Mouse (Mus musculus) T-helper 1 cell (primary cell): ENCODE results near the gene H2-Q10.
"Not testable (repeated sequence)": the region's sequence is repeated elsewhere in the genome, so short reads cannot be mapped to it uniquely, and the experiment has no call there.

Source experiments
- in situ Hi-C: fragments of 300-600 bp; cut with MboI, MseI; formaldehyde crosslinking; loops from one replicate; pipeline ENCODE4 v1.15.1; 2025; ENCODE audit warnings: high pct_unique_total_duplicates

H2-Q10 gene

DNA sequence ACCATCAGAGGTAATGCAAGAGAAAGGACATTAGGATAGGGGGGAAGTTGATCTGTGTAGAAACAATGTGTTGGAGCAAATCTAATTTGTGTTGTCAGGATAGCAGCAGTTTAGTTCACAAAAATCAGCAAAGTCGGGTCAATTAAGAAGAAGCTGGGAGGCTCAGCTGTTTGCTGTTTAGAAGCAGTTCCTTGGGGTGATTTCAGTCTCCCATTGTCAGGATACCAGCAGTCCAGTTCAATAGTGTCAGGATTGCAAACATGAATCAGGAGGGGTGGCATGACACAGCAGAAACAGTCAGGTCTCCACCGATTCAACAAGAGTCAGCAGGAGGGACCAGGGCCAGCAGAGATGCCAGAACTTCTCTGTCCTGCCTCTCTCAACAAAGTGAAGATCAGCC, 25.4 kb upstream of the H2-Q10 start:
- in situ Hi-C loops = loop anchor here (5.0 kb wide), 1 partner anchor 47 kb away; no protein-coding TSS in a partner anchor

- in situ Hi-C loops = loop anchor here (5.0 to 10.0 kb wide), 2 partner anchors 36 to 153 kb away; partner anchors contain the start of gene H2-Q6
These were observed 11.6 kb upstream of the H2-Q10 start for GRCm38 (mm10) chr17:35458247-35458646.

- in situ Hi-C loops = not testable (repeated sequence)
These were observed 9.2 kb upstream of the H2-Q10 start for GRCm38 (mm10) chr17:35460513-35461341.

DNA sequence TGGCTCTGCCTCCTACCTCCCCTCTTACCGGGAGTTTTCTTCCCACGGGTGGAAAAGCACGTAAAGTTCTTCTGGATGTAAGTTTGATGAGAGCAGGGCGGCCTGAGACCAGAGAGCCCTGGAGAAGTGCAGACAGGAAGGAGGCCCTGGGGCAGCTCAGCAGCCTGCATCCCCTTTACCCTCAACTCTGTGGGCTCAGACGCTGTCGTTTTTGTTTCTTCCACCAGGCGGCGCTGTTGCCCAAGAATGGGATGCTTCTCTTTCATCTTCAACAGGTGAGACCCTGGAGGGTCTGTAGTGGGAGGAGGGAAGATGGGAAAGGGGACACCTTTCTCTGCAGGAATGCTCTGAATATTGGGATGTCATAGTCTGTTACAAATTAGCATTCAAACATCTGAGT, 4.2 kb upstream of the H2-Q10 start:
- in situ Hi-C loops = not testable (repeated sequence)

GRCm38 (mm10) chr17:35468936-35469335, 953 bp upstream of the H2-Q10 start:
- in situ Hi-C loops = not testable (repeated sequence)

DNA sequence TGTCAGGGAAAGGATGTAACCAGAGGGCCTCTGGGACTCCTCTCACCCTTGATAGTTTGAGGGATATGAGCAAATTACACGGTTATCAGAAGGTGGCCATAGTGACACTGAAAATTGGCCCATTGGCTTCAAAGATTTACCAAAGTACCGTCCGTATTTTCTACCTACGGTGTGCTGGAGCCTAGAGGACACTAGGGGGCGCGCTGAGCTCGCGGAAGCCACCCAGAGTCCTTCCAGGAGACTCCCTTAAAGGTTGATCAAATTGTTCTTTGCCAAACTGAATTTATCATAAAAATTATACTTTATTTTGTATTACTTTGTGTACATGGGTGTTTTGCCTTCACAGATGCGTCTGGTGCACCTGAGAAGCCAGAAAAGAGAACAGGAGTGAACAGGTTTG, 14.2 kb downstream of the H2-Q10 start:
- in situ Hi-C loops = no loop called here

DNA sequence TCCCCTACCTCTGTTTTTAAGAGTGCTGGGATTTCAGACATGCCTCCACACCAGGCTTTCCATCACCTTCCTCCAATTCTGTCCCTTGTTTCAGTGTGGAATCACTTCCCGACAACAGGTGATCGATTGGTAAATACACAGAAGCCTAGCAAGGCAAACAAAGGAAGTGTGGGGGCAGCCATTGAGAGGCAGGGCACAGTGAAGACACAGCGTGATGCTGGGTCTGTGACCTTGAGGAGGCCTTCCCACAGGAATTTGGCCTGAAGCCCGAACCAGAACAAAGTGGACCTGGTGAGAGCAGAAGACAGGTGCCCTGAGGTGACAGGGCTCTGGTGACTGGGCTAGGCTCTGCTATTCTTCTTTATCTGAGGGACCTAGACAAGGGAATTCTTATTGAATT, 15.8 kb downstream of the H2-Q10 start:
- in situ Hi-C loops = no loop called here

DNA sequence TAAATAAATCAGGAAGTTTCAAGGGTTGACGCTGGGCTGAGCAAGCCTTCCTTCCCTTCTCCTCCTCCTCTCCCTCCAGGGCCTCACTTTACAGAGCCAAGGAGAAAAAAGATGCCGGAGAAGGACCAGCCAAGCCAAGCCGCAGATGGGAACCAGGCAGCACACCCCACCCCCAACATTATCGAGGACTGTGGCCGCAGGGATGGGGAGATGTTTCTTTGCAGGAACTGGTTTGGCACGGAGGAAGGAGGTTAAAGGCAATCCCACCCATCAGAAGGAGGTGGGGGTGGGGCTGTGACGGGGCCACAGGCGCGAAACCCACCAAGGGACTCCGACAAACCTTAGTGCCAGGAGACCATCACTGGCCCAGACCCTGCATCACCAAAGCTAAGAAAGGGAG, 16.8 kb downstream of the H2-Q10 start:
- in situ Hi-C loops = no loop called here

DNA sequence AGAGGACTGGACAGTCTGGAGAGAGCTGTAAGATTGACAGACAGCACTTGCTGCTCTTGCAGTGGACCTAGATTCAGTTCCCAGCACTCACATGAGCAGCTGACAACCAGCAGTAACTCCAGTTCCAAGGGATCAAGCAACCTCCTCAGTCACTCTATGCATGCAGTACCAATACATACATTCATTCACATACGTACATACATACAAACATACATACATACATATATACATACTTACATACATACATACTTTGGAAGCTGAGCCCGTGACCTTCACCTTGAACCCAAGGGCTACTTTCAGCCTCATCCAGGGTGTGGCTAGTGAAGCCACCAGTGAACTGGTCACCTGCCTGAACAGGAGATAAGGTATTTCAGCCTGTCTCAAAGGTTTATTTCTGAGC, 18.2 kb downstream of the H2-Q10 start:
- in situ Hi-C loops = no loop called here

DNA sequence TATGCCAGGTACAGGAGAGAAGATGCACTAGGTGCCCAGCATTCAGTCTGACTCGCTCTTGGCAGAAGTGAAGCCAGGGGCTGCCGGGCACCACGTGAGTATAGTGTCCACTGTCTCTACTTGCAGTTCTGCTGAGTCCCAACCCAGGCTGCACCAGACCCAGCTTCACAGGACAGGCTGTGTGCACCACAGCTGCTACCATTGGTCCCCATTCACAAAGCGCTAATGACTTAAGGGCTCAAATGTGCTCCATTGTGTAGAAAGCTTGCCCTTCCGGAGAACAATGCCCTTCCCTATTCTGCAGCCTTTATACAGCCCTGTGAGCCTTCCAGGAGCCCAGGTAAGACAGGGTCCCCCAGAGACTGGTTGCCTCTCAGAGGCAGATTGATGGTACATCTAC, 20.4 kb downstream of the H2-Q10 start:
- in situ Hi-C loops = no loop called here

DNA sequence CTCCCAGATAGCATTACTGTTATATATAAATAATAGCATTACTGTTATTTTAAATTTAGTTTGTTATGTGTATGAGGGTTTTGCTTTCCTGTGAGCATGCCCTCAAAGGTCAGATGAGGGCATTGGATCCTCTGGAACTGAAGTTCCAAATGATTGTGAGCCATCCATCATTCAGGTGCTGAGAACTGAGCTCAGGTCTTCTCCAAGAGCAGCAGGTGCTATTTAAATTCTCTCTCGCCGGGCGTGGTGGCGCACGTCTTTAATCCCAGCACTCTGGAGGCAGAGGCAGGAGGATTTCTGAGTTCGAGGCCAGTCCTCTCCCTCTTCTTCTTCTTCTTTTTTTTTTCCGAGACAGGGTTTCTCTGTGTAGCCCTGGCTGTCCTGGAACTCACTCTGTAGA, 27.2 kb downstream of the H2-Q10 start:
- in situ Hi-C loops = no loop called here

DNA sequence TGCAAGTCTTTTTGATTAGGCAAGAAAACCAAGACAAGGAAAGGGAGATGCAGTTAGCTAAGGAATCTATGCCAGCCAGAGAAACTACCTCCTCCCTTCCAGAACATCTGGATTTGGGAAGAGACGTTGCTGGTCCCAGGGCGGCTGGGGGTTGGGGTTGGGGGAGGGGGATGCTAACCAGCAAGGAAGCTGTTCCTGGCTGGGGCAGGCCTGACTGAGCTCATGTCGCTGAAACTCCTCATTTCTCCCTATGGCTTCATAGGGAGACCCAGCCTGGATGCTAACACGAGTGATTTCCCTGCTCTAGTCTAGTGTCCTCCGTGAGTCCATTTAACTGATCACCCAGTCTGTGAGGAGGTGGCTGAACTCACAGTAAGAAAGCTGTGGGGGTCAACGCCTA, 32.3 kb downstream of the H2-Q10 start:
- in situ Hi-C loops = no loop called here

DNA sequence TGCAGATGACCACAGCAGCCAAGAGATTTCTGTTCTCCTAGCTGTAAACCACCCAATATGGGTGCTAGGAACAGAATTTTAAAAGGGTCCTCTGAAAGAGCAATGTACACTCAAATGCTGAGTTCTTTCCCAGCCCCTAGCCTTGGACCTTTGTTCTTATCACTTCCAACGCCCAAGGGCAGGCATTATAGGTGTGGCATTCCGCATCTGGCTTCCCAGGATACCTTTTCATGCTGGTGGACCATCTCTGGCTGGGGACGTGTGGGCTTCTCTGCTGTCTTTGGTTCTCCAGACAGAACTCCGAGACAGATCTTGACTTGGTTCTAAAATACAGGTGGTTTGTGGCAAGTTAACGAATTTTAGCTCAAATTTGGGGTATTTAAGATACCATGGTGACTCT, 32.9 kb downstream of the H2-Q10 start:
- in situ Hi-C loops = no loop called here

DNA sequence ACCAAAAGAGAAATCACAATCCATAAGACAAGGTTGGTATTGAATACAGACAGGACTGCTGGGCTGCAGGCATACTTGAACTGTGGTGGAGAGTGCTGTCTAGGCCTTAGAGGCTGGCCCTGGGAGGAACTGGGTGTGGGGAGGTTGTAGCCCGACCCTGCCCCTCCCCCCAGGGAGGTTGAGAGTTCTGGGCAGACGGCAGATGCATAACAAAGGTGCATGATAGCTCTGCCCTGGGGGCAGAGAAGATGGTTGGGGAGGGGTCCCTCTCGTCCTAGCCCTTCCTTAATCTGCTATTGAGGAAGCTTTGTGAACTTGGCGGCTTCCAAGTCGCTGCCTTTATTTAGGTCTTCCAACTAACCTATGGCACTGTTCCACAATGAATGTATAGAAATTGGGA, 34.0 kb downstream of the H2-Q10 start:
- in situ Hi-C loops = no loop called here

GRCm38 (mm10) chr17:35504628-35505481, 35.0 kb downstream of the H2-Q10 start:
- in situ Hi-C loops = no loop called here

- in situ Hi-C loops = no loop called here
These were observed 35.9 kb downstream of the H2-Q10 start, which contains the start of gene Pou5f1 for GRCm38 (mm10) chr17:35505776-35506175. TSS of gene Pou5f1 (plus strand) at chr17:35506018.

GRCm38 (mm10) chr17:35506881-35507280, 37.0 kb downstream of the H2-Q10 start:
- in situ Hi-C loops = no loop called here

GRCm38 (mm10) chr17:35507556-35508260, 37.8 kb downstream of the H2-Q10 start:
- in situ Hi-C loops = no loop called here

DNA sequence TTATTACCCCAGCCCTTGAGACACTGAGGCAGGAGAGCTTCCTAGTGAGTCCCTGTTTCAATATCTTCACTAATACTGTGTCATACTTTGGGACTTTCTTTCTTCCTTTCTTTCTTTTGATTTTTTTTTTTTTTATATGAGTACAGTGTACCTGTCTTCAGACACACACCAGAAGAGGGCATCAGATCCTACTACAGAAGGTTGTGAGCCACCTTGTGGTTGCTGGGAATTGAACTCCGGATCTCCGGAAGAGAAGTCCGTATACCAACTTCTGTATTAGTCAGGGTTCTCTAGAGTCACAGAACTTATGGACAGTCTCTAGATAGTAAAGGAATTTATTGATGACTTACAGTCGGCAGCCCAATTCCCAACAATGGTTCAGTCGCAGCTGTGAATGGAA, 38.4 kb downstream of the H2-Q10 start:
- in situ Hi-C loops = not testable (repeated sequence)

- in situ Hi-C loops = no loop called here
These were observed 39.4 kb downstream of the H2-Q10 start for GRCm38 (mm10) chr17:35509284-35509683.

- in situ Hi-C loops = loop anchor here (5.0 kb wide), 1 partner anchor 41 kb away; the partner anchor contains the start of gene H2-Q10
These were observed 43.2 kb downstream of the H2-Q10 start for GRCm38 (mm10) chr17:35512916-35513626.
